Mouse (Mus musculus) hindbrain, embryonic 14.5 days (tissue): ENCODE data around the gene Dennd1c. TPM values are rescaled to one million over a fixed set of nuclear protein-coding genes. Genes with fewer than 3 reads are reported as not detected.

Experiments
- ATAC-seq: fragments of 200-750 bp; cut with Nextera tagmentation; 2 replicates; pipeline ENCODE4 v1.8.0; 2017; ENCODE audit warnings: moderate number of reproducible peaks, mild to moderate bottlenecking, moderate TSS enrichment, moderate library complexity; ENCODE audit not compliant: low FRiP score
- DNase-seq: peaks from one replicate; pipeline ENCODE4 v3.0.0-alpha.2; 2015; ENCODE audit warnings: low spot score
- H3K27ac ChIP-seq: fragments of 300-500 bp; sonication (generic); 2 replicates; pipeline ENCODE4 v1.5.1; 2014; ENCODE audit warnings: mild to moderate bottlenecking, moderate library complexity
- H3K27me3 ChIP-seq: fragments of 300-500 bp; sonication (generic); 2 replicates; pipeline ENCODE4 v1.6.1; 2014; ENCODE audit warnings: mild to moderate bottlenecking, low read length, mixed read lengths; ENCODE audit not compliant: control insufficient read depth, insufficient read depth
- H3K36me3 ChIP-seq: fragments of 300-500 bp; sonication (generic); replicated peaks from 2 replicates; pipeline ENCODE4 v1.6.1; 2014; ENCODE audit not compliant: control insufficient read depth, insufficient read depth
- H3K4me1 ChIP-seq: fragments of 300-500 bp; sonication (generic); replicated peaks from 2 replicates; pipeline ENCODE4 v1.6.1; 2014; ENCODE audit warnings: antibody characterized with exemption, low read length, mixed read lengths; ENCODE audit not compliant: control insufficient read depth, insufficient read depth
- H3K4me2 ChIP-seq: fragments of 300-500 bp; sonication (generic); replicated peaks from 2 replicates; pipeline ENCODE4 v1.6.1; 2014; ENCODE audit warnings: mild to moderate bottlenecking, moderate library complexity
- H3K4me3 ChIP-seq: fragments of 300-500 bp; sonication (generic); replicated peaks from 2 replicates; pipeline ENCODE4 v1.5.1; 2014; ENCODE audit warnings: mild to moderate bottlenecking, low read length
- H3K9ac ChIP-seq: fragments of 300-500 bp; sonication (generic); 2 replicates; pipeline ENCODE4 v1.6.1; 2014
- H3K9me3 ChIP-seq: fragments of 300-500 bp; sonication (generic); 2 replicates; pipeline ENCODE4 v1.6.1; 2016; ENCODE audit warnings: low read length; ENCODE audit not compliant: control insufficient read depth
- WGBS: fragments of 180-500 bp; shearing (Covaris S2); extraction: QIAGEN DNeasy Blood & Tissue Kit; methylation state at CpG from one replicate; pipeline ENCODE4 v1.1.7; 2014; 5-methylcytosine and 5-hydroxymethylcytosine counted together
- polyA plus RNA-seq: library from polyadenylated mRNA; unstranded; fragments of >200 nt; fragmentation: Nextera tagmentation; extraction: Ambion mirVana; gene quantifications from 2 replicates; pipeline ENCODE4 v1.2.1, GENCODE M21; 2014

Dennd1c gene
- polyA plus RNA-seq, 1 experiment from 2014 or later = 3.6 TPM

- no peak for ATAC-seq
- no peak for DNase-seq
- Histone ChIP-seq H3K9me3 (no peaks in the 10 kb centered on the region), H3K4me3 (no peak overlapping the region), H3K27me3 (no peaks in the 10 kb centered on the region), H3K36me3 (no peaks in the 10 kb centered on the region), H3K4me2 (no peak overlapping the region), H3K27ac (no peak overlapping the region), H3K9ac (no peak overlapping the region), H3K4me1 (peaks cover 11% of the 10 kb centered on the region; the same call in 1 of the 2 replicates)
- WGBS = 100% methylated on average over 1 of the region's 1 CpGs
Observed at GRCm38 (mm10) chr17:57110005-57110404, 31.7 kb upstream of the Dennd1c start.

- WGBS = 54% methylated on average over 5 of the region's 5 CpGs
- no peak overlapping the region for H3K4me2 ChIP-seq
- H3K4me1 ChIP-seq = peaks cover 17% of the 10 kb centered on the region
- H3K9me3 ChIP-seq = no peaks in the 10 kb centered on the region
- ATAC-seq (no peak), DNase-seq (no peak)
- no peaks in the 10 kb centered on the region for H3K36me3 ChIP-seq
- no peak overlapping the region for H3K4me3 ChIP-seq
- H3K27me3 ChIP-seq = no peaks in the 10 kb centered on the region
- H3K27ac ChIP-seq = no peak overlapping the region
- H3K9ac ChIP-seq = no peak overlapping the region
Observed at GRCm38 (mm10) chr17:57108666-57109171, 30.4 kb upstream of the Dennd1c start.

DNA sequence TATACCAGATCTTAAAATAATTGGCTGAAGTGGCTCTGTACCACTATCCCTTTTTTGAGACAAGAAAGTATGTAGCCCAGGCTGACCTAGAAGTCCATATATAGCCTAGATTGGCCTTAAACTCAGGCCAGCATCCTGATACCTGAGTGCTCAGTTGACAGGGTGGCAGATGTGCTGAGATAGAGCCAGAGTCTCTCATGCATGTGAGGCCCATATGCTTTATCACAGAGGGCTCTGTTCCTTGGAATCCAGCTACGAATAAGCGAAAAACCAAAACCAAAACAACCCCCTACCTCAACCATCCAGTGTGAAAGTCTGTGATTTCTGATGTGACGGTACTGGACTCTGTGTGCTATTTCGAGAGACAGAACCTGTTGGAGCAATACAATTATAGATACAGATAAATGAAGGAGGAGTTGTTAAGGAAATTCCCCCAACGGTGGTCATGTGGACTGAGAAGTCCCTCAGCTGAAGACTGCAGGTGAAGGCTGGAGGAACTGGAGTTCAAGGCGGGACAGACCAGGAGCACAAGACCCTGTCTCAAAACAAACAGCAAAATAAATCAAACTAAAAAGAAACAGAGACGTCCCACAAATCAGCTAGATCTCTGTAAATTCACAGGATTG is 29.8 kb upstream of the Dennd1c start:
- Histone ChIP-seq H3K27me3 (no peaks in the 10 kb centered on the region), H3K9me3 (no peaks in the 10 kb centered on the region), H3K4me3 (no peak overlapping the region), H3K4me1 (peaks cover 17% of the 10 kb centered on the region), H3K9ac (no peak overlapping the region), H3K27ac (no peak overlapping the region), H3K36me3 (no peaks in the 10 kb centered on the region), H3K4me2 (no peak overlapping the region)
- no peak for ATAC-seq
- DNase-seq = no peak
- WGBS = 83% methylated on average over 7 of the region's 7 CpGs

- H3K4me3 ChIP-seq = no peak overlapping the region
- peaks cover 17% of the 10 kb centered on the region for H3K4me1 ChIP-seq
- H3K36me3 ChIP-seq = no peaks in the 10 kb centered on the region
- H3K27ac ChIP-seq = no peak overlapping the region
- no peak for ATAC-seq
- no peaks in the 10 kb centered on the region for H3K27me3 ChIP-seq
- no peak overlapping the region for H3K4me2 ChIP-seq
- 92% methylated on average over 5 of the region's 5 CpGs for WGBS
- H3K9me3 ChIP-seq = no peaks in the 10 kb centered on the region
- DNase-seq = no peak
- H3K9ac ChIP-seq = no peak overlapping the region
Observed at GRCm38 (mm10) chr17:57107064-57107463, 28.8 kb upstream of the Dennd1c start.

DNA sequence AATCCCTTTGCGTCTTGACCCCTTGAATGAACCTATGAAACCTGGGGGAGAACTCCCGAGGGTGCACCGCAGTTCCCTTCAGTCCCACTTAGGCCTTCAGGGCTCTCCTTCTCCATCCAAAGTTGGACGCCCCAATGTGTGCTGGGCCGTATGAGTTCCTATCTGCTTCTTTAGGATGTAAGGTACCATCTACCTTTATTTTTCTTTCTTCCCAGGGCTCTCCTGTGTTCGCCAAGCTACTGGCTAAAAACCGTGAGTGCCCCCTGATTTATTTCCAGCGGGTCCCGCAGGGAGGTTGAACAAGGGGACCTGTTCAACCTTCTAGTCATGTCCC is 27.7 kb upstream of the Dennd1c start:
- peak overlapping the region; percentile 52 for H3K4me3 ChIP-seq
- H3K9ac ChIP-seq = peak overlapping the region; percentile 79
- WGBS = 7% methylated on average over 9 of the region's 9 CpGs
- no peak overlapping the region for H3K27ac ChIP-seq
- peak overlapping the region; percentile 67 for H3K4me2 ChIP-seq
- H3K27me3 ChIP-seq = no peaks in the 10 kb centered on the region
- no peak for ATAC-seq
- no peaks in the 10 kb centered on the region for H3K36me3 ChIP-seq
- H3K4me1 ChIP-seq = peaks cover 17% of the 10 kb centered on the region
- DNase-seq = no peak
- no peaks in the 10 kb centered on the region for H3K9me3 ChIP-seq

- peak within 1 kb of the TSS; percentile 79 for H3K9ac ChIP-seq
- DNase-seq = peak; percentile 58
- no peak within 1 kb of the TSS for H3K27ac ChIP-seq
- peak within 1 kb of the TSS; percentile 52 for H3K4me3 ChIP-seq
- peaks cover 17% of the 10 kb centered on the region for H3K4me1 ChIP-seq
- peak; percentile 74 for ATAC-seq
- WGBS = under 1% methylated on average over 53 of the region's 61 CpGs
- no peaks in the 10 kb centered on the region for H3K27me3 ChIP-seq
- H3K4me2 ChIP-seq = peak within 1 kb of the TSS; percentile 67
- no peaks in the 10 kb centered on the region for H3K36me3 ChIP-seq
- H3K9me3 ChIP-seq = no peaks in the 10 kb centered on the region
Observed at GRCm38 (mm10) chr17:57105181-57106034, 27.1 kb upstream of the Dennd1c start, which contains the start of gene Tnfsf9. Gene Tnfsf9, plus strand, starts transcription at chr17:57105325.

GRCm38 (mm10) chr17:57104496-57104895 is 26.2 kb upstream of the Dennd1c start:
- H3K36me3 ChIP-seq = no peaks in the 10 kb centered on the region
- no peaks in the 10 kb centered on the region for H3K27me3 ChIP-seq
- peak overlapping the region; percentile 52 for H3K4me3 ChIP-seq
- H3K9ac ChIP-seq = peak overlapping the region; percentile 79; the same call in 1 of the 2 replicates
- no peaks in the 10 kb centered on the region for H3K9me3 ChIP-seq
- no peak overlapping the region for H3K27ac ChIP-seq
- 39% methylated on average over 4 of the region's 4 CpGs for WGBS
- ATAC-seq (no peak), DNase-seq (no peak)
- H3K4me2 ChIP-seq = peak overlapping the region; percentile 67
- peaks cover 17% of the 10 kb centered on the region for H3K4me1 ChIP-seq

GRCm38 (mm10) chr17:57102276-57102675 is 24.0 kb upstream of the Dennd1c start:
- no peak for ATAC-seq
- 85% methylated on average over 2 of the region's 2 CpGs for WGBS
- Histone ChIP-seq H3K9ac (no peak overlapping the region), H3K27me3 (no peaks in the 10 kb centered on the region), H3K27ac (no peak overlapping the region), H3K36me3 (no peaks in the 10 kb centered on the region), H3K9me3 (no peaks in the 10 kb centered on the region), H3K4me1 (peaks cover 13% of the 10 kb centered on the region), H3K4me3 (no peak overlapping the region), H3K4me2 (no peak overlapping the region)
- DNase-seq = no peak

DNA sequence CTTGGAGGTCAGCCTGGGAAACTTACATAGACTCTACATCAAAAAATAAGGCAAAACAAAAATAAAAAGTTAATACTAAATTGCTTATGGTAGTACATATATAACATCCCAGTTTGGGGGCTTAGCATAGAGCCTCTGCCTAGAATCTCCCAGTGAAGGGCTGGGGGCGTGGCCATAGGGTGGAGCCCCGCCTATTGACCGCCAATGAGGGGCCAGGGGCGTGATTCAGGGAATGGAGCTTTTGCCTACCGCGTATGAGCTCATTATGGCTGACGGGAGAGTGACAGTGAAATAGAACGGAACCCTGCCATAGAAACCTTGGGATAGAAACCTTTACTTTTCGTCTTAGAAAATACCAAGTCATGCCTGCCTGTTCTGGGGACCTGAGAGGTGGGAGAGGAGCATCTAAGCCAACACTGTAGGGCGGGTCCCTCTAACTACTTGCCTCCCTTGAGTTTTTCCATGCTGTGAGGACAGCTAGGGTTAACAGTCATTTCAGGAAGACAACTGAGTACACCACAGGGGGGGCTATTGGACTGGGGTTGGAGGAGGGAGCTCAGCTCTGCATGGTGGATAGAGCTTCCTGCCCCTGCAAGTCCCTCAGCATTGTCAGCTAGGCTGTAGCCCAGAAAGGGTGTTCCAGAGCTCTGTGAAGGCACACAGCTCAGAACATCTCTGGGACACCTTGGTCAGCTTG is 21.5 kb upstream of the Dennd1c start:
- 10% methylated on average over 10 of the region's 10 CpGs for WGBS
- no peak for ATAC-seq
- Histone ChIP-seq H3K27me3 (0 out of 2 replicates have a peak, but pooled peaks cover 7% of the 10 kb centered on the region), H3K27ac (no peak overlapping the region), H3K4me2 (no peak overlapping the region), H3K9ac (no peak overlapping the region), H3K36me3 (no peaks in the 10 kb centered on the region), H3K4me1 (peaks cover 3% of the 10 kb centered on the region; the same call in 1 of the 2 replicates), H3K4me3 (no peak overlapping the region), H3K9me3 (no peaks in the 10 kb centered on the region)
- DNase-seq = no peak
